Mouse (Mus musculus): ENCODE measurements around the gene Gpr61. TPM values are rescaled to one million over a fixed set of nuclear protein-coding genes. Genes with fewer than 3 reads are reported as not detected.

Gpr61 gene
- total RNA-seq, 2 experiments from 2014 or later, result not detected

DNA sequence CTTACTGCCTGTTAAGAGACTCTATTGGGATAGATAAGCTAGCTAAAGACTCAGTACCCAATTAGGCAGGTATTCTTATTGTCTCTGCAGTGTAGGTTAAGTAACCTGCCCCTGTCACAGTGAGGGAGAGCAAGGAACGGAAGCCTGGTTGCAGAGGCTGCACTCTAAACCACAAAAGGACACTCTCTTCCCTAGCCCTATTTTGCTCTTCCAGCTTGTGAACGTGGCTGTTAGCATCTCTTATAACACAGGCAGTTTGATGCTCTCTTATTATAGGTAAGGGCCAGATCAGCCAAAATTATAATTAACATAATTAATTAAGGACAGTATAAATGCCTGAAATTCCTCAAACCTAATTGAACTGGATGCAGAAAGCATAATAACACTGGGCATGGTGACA lies 25.8 kb upstream of the Gpr61 start:
- ATAC-seq (replicated peaks; ENCODE audit: poor library complexity, severe bottlenecking), result no peak

DNA sequence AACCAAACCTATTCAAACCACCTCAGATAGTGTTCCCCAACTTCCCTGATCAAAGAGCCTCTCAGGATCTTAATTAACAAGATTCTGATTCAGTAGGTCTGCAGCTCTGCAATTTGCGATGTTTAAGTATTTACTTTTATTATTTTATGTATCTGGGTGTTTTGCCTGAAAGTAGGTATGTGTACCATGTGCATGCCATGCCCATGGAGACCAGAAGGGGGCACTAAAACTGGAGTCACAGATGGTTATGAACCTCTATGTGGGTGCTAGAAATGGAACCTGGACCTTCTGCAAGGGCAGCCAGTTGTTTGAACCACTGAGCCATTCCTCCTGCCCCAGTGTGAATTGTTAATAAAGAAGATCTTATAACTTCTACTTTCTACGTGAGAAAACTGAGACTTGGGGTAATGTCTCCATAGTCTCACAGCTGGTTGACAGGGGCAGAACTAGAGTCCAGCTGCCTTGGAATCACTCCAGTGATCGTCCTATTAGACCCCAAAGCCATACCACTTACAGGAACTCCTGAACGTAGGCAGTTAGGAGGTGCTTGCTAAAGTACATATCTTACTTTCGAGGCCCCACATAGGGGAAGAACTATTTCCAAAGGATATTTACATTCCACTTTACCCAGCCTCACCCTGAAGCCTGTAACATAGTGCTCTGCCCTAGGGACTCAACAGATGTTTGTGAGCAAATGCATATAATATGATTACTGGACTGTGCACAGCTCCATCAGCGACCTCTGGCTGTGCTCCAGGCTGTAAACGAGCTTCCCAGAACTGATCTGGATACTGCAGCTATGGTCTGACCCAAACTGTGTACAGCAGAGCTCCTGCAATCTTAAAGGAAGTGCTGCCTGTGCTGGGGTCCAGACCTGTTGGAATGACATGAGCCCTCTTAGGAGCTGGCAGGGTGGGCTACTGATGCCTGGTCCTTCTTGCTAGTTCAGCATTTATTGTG lies 24.4 kb upstream of the Gpr61 start:
- no peak for ATAC-seq (replicated peaks; ENCODE audit: poor library complexity, severe bottlenecking)

DNA sequence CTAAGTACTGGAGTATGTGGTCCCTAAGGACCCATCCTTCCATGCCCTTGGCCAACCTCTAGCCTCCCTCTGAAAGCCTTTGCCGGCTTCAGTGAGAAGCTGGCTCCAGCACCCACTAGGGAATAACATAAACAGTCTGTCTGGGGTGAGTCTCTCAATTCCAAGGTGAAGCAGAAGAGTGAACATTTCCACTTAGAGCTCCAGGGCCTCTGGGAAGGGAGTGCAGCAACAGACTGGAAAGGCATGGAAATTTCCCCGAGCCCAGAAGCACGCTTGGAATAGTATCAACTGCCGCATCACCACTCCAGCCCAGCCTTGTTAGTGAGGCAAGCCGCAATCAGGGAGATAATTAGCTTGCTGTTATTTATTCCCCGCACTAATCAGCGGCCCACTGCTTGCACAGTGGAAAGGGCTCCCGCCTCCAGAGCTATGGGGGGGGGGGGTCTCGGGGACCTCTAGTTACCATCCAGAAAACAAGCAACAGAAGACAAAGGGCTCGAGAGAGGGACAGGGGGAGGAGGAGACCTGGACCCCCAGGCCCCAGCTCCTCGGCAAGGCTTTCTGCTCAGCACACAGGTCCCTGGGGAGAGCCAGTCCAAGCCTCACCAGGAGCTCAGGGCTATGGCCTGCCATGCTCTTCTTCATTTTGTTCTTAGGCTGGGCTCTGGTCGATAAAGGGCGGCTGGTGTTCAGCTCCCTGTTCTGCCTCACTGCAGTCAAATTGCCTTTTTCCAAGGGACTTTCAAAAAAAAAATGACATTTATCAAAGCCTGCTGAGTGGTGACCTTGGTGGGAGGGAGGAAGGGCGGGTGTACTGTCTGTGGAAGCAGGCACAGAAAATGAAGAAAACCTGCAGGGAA lies 20.2 kb upstream of the Gpr61 start:
- ATAC-seq (replicated peaks; ENCODE audit: poor library complexity, severe bottlenecking), result no peak

DNA sequence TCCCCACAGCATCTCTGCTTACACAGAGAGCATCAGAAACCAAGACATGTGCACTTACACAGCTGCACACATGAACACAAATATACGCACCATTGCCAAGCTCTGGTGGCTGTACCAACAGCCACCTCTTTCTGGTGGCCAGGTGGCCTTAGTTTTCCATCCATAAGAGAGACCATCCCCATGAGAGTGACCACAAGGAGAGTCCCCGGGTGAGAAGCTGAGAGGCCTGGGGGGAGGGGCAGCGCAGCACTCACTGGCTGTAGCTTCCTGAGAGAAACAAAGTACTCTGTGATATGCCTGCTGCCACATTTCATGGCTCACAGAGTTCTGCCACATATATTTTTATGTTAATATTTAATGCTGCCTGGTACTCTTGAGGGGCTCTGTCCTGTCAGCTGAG lies 14.5 kb upstream of the Gpr61 start:
- ATAC-seq (replicated peaks; ENCODE audit: poor library complexity, severe bottlenecking), result no peak

DNA sequence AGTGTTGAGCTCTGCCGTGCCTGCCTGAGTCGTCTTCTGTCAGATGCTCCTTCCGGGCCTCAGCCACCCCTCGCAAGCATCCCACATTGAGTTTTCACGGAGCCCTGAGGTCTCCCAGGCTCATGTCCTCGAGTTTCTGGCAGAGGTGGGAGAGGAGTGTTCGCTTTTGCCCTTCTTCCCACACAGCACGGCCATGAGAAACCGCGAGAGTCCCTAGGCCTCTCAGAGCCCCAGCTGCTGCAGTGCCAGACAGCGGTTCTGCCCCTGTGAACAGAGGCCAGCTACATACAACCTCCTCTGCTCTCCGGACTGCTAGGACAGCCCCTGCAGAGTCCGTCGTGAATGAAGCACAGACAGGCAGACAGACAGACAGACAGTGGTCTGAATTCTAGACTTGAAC lies 12.8 kb upstream of the Gpr61 start:
- ATAC-seq (replicated peaks; ENCODE audit: poor library complexity, severe bottlenecking), result no peak

DNA sequence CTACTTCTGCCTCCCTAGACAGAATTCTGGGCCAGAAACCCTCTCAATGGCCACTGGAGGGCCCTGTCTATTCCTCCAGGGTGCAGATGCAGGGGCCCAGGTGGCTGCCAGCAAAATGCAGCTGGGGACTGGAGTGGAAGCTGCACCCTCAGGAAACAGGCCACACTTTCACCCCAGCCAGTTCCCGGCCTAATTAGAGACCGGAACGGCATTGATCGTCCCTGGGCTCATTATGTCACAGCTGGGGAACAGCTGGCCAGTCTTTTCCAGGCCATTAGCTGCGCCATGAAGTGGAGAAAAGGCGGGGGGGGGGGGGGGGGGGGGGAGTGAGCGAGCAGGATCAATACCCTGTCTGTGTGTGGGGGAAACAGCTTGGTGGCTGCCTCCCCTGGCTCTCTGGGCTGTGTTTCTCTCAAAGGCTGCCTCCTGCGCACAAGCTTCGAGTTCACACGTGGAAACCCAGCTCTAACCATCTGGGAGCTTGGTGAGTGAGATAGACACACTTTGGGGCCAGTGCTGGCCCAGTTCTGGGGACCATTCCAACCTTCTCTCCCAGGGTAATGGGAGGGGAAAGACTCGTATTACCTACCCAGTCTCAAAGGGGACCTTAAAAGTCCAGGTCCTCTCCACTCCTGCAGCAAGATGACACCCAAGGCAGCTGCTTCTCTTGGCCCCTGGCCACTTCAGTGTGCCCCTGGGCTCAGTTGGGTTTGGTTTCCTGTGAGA lies 12.0 kb upstream of the Gpr61 start:
- ATAC-seq (replicated peaks; ENCODE audit: poor library complexity, severe bottlenecking), result no peak

DNA sequence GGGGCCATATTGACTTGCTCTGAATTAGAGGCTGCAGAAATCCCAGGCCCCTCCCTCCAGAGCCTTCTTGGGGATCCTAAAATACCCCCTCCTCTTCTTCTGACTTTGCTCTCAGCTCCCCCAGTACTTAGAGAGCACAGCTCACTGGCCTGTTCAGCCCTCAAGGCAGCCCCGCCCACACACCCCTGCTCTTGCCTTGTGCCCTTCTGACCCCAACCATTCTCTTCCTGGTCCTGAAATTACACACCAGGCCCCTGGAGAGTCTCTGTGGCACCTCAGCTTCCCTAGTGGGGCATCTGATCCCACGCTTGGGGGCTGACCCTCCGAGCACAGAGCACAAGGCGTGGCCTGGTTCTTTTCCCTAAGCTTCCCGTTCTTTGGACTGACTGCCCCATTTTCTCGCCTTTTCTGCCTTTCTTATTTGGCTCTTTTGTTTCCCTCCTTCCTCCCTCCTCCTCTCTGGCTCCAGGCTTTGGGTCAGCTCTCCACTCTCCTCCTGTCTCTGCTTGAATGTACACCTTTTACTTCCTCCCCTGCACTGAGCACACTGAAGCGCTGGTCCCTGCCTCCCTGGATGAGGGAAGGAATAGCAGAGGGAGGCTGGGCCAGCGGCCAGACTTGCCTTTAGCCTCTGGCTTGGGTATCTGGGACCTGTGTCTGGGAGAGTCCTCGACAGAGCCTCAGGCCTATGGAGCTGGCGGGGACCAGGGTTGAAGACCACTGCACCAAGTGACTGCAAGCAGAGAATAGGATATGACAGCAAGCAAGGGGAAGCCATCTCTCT lies 11.0 kb upstream of the Gpr61 start:
- ATAC-seq (replicated peaks; ENCODE audit: poor library complexity, severe bottlenecking), result no peak

DNA sequence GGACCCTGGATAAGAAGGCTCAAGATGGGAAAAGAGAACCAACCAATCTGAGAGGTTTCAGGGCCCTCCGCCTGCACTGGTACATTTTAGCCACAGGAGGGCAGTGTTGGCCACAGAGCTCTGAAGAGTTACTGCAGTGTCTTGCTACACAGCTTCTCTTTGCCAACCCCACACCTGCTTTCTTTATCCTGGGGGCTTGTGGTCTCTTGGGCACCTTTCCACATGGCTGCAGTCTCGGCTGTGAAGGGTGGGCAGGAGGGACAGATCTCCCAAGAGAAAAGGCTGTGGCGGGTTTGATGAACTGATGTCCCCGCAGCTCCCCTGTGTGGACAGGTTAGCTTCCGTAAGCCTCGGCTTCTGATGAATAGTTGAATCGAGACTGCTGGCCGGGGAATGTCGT lies 10.1 kb upstream of the Gpr61 start:
- ATAC-seq (replicated peaks; ENCODE audit: poor library complexity, severe bottlenecking), result peak; percentile 93

DNA sequence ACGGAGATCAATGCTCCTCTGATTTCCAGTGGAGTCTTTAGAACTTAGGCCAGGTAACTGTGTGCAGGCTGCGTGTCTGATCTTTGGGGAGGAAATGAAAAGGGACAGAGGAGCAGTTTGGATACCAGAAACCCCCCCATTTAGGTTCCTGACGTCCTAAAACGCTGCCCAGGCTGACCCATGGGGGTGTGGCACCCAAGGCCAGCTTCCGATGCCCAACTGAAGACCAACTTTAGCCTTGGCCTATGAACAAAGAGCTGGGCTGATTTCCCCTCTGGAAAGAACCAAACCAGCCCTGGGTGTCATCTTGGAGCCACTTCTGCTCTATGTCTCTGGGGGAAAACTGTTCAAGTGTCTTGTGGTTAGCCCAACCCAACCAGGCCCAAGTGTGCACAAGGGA lies 9.4 kb upstream of the Gpr61 start:
- no peak for ATAC-seq (replicated peaks; ENCODE audit: poor library complexity, severe bottlenecking)

DNA sequence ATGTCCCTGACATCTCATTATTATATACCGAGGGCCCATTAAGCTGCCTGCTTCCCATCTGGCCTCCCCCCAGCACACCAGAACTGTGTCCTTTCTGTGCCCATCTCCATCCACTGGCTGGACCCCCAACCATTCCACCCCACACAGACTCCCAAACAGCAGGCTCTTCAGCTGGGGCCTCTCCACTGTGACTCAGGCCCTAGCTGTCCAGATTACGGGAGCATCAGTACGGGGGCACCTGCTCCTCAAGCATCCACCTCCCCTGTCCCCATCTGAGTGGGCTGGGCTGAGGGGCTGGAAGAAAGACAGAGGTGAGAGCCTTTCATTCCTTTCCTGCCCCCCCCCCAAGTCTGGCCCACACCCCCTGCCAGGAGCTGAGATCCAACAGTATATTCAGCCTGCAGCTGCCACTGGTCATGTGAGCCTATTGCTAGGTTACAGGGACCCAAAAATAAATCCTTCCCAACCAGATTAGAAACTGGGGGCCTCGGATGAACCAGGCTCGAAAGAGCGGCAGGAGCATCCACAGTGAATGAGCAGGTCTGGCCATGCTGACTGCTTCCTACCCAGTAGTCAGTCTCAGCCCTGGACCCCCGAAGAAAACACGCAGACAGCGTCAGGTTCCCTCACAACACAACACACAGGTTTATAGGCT lies 3.8 kb upstream of the Gpr61 start:
- no peak for ATAC-seq (replicated peaks; ENCODE audit: poor library complexity, severe bottlenecking)

DNA sequence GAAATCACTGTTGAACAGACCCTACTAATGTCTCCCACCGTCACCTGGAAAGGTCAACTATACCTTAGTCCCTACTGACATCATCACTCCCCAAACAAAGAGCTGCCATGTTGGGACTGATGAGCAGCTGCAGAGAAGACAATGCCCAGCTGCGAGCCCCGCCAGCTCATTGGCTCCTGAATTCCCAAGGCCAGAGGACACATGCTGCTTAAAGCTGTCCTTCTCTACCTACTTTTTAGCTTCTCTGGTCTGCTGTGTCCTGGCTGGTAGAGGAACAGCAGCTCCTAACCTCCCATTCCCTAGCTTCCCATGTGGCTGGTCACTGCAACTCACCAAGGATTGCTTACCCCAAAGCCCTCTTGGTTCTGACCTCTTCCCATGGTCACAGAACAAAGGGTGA lies 2.4 kb downstream of the Gpr61 start:
- no peak for ATAC-seq (replicated peaks; ENCODE audit: poor library complexity, severe bottlenecking)

DNA sequence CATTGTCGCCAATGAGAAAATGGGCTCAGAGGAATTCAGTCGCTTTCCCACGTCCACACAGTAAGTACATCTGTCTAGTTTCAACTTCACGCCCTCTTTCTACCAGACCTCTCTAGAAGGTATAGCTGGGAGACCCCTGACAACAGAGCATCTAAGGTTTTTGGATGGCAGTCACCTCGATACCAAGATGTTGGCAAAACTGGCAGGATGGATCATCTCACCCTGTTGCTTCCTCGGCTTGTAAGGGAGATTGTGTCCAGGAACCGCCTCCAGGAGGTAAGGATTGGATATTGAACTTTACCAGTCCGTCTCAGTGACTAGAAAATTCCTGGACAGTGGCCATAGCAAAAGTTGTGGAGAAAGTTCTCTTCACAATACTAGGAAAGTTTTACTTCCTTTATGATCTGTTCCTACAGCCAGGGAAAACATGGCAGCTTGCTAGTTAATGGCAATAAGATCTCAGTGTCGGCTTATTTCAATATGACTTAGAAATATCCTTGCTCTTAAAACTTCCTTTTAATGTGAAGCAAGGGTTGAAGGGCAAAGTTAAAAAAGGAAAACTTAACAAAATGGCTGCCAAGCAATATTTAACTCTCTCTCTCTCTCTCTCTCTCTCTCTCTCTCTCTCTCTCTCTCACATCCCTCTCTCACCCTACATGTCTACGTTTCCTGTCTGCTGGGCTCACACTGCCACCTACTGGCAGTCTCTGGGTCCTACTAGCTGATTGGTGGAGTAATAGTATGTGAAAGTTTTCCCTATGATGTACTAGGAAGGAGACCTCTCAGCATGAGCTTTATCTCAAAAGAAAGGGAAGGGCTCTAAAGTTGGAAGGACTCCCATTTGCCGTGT lies 7.1 kb downstream of the Gpr61 start:
- peak; percentile 74 for ATAC-seq (replicated peaks; ENCODE audit: poor library complexity, severe bottlenecking)

DNA sequence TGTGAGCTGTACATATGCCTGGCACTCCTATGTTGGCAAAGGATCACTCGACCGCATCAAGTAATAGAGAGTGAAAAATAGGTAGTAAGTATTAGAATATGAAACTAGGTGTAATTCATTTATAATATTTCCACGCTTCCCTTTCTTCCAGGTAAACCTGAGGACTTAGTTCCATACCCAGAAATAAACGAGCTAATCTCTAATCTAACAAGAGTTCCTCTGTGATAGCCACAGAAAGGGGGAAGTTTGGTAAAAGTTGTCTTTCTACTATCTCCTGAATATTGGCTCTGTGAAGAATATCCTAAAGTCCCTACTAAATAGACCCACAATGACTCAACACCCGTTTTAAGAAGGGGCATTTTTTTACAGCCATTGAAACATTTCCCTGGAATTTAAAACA lies 8.0 kb downstream of the Gpr61 start:
- no peak for ATAC-seq (replicated peaks; ENCODE audit: poor library complexity, severe bottlenecking)

DNA sequence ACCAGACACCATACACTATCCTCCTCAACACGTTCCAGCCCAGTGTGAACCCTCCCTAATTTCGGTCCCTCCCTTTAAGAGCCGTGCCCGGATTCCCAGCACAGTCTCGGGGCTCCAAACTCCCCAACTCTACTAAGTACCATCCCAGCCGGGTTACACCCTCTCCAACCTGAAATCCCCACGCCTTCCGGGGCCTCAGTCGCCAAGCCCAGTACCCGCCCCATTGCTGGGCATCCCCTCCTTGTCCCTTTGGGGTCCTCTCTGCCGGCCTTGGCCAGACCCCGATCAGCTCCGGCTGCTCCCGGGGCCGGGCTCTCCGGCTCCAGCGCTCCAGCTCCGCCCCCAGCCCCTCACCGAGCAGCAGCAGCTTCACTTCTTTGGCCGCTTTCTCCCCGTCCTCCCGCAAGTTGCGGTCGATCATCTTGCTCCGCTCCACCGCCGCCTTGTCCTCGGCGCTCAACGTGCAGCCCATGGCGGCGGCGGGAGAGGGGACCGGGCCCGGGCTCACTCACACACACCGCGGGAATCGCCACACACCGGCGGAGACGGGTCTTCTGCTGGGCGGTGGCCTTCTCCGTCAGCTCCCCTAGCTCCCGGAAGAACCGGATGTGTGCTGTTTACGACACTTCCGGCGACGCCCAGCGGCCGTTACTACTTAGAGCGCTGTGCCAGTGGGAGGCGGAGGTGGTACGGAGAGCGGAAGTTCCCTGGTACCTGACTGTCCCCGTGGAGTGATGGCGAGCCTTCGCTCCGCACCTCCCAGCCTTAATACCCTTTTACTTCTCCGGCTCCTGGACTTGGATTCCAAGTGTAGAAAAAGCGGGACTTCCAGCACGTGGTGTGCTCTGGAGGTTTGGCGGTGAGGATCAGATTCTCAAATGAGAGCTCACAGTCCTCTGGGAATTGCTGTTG lies 8.9 kb downstream of the Gpr61 start, which contains the start of gene Gnai3:
Gnai3 (minus strand) TSS at position 613 of the 912 bp plus-strand sequence.
- ATAC-seq (replicated peaks; ENCODE audit: poor library complexity, severe bottlenecking), result peak; percentile 90

DNA sequence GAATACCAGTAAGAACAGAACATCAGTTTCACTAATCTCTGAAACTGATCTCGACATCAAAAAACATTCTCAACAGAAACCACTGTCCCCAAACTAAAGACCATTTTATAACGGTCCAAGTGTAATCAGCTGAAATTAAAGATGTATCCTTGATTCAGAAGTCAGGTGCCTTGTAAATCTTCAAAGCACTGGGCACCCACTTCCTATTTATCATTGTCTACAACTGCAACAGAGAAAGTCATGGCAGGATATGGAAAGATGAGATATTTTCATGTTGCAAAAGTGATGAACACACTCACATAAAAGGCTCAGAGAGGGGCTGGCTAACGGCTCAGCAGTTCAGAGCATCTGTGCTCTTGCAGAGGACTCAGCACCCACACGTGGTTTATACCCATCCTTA lies 13.9 kb downstream of the Gpr61 start:
- ATAC-seq (replicated peaks; ENCODE audit: poor library complexity, severe bottlenecking), result no peak

DNA sequence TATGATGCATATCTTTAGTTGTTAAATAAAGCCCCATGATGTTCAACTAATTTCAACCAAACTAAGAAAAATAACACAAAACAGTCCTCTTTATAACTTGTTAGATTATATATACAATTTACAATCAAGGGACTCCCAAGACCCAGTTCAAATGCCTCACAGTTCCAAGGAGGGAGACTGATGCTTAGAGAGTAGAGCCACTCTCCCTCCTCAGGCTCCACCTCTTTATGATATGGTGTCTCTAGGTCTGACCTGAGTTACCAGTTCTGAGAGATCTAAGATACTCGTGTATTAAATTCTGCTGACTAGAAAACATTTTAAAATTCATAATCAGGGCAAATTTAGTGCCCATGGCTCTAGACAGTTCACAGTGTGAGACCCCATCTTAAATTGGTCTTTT lies 15.6 kb downstream of the Gpr61 start:
- no peak for ATAC-seq (replicated peaks; ENCODE audit: poor library complexity, severe bottlenecking)

DNA sequence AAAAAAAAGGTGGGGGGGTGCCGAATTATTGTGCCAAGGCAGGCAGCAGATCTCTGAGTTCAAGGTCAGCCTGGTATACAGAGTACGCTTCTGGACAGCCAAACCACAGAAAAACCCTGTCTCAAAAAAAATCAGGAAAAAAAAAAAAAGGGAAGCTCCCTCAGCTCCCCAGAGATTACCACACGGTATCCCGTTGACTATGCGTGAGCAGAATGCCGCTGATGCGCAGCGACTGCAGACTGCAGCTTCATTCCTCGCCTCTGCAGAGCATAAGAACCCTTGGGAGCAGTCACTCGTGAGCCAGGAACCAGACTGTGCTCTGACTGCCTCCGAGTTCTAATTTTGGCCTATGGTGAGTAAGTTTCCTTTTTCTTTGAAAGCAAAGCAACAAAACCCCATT lies 20.0 kb downstream of the Gpr61 start:
- ATAC-seq (replicated peaks; ENCODE audit: poor library complexity, severe bottlenecking), result peak; percentile 80
